Comparison of ENCODE assay signal across 18 mouse cellular contexts in genomic region chr13:106027913-106028312, GRCm38 (mm10).
"Had no signal": no experiment of that assay in that cellular context is flagged by ENCODE, and none has a peak within 500 bp of the region (broad histone marks: within the 10 kb centered on the region; RNA-seq: fewer than 3 reads in every experiment).

No protein-coding gene starts in this region.

- H3K4me2 ChIP-seq: limb, embryonic 12.5 days; limb, embryonic 15.5 days; liver, embryonic 11.5 days; lung, embryonic 14.5 days; midbrain, embryonic 13.5 days; neural tube, embryonic 13.5 days had no signal

- H3K27me3 ChIP-seq: limb, embryonic 12.5 days; limb, embryonic 15.5 days; midbrain, embryonic 13.5 days; neural tube, embryonic 13.5 days had no signal

- H3K9ac ChIP-seq: limb, embryonic 12.5 days; limb, embryonic 15.5 days; liver, embryonic 14.5 days; liver, postnatal 0 days; lung, embryonic 14.5 days; midbrain, embryonic 13.5 days; neural tube, embryonic 13.5 days had no signal

- DNase-seq: kidney, adult 2 months; kidney, postnatal 10 days; kidney, postnatal 4 days; left cerebral cortex, postnatal 4 days; liver, postnatal 0 days; lung, embryonic 14.5 days; thymus, adult 18-20 months; thymus, postnatal 36 days had no signal

- H3K4me1 ChIP-seq: limb, embryonic 12.5 days; limb, embryonic 15.5 days; midbrain, embryonic 10.5 days; midbrain, embryonic 13.5 days; neural tube, embryonic 13.5 days had no signal

- H3K9me3 ChIP-seq: limb, embryonic 12.5 days; limb, embryonic 15.5 days; midbrain, embryonic 10.5 days; midbrain, embryonic 13.5 days; neural tube, embryonic 13.5 days had no signal

- ATAC-seq: intestine, embryonic 16.5 days; liver, postnatal 0 days; lung, postnatal 0 days; midbrain, embryonic 13.5 days had no signal

- H3K27ac ChIP-seq: limb, embryonic 12.5 days; limb, embryonic 15.5 days; liver, embryonic 14.5 days; macrophage; midbrain, embryonic 10.5 days; midbrain, embryonic 13.5 days; neural tube, embryonic 13.5 days had no signal

- H3K4me3 ChIP-seq: limb, embryonic 12.5 days; limb, embryonic 15.5 days; midbrain, embryonic 10.5 days; midbrain, embryonic 13.5 days; neural tube, embryonic 13.5 days had no signal

- H3K36me3 ChIP-seq: limb, embryonic 12.5 days; limb, embryonic 15.5 days; midbrain, embryonic 10.5 days; midbrain, embryonic 13.5 days; neural tube, embryonic 13.5 days had no signal
